Mouse (Mus musculus) limb, embryonic 15.5 days (tissue): ENCODE measurements around the gene Zfp648. TPM values are rescaled to one million over a fixed set of nuclear protein-coding genes. Genes with fewer than 3 reads are reported as not detected.

Experiments
- ATAC-seq: fragments of 200-750 bp; cut with Nextera tagmentation; 2 replicates; pipeline ENCODE4 v1.8.0; 2017; ENCODE audit warnings: low read depth, moderate TSS enrichment; ENCODE audit not compliant: insufficient number of reproducible peaks, low FRiP score, low TSS enrichment
- H3K27ac ChIP-seq: fragments of 300-500 bp; sonication (generic); 2 replicates; pipeline ENCODE4 v1.5.1; 2015; ENCODE audit warnings: moderate library complexity, mild to moderate bottlenecking, inconsistent platforms
- H3K27me3 ChIP-seq: fragments of 300-500 bp; sonication (generic); 2 replicates; pipeline ENCODE4 v1.6.1; 2015; ENCODE audit warnings: inconsistent platforms
- H3K36me3 ChIP-seq: fragments of 300-500 bp; sonication (generic); 2 replicates; pipeline ENCODE4 v1.6.1; 2015; ENCODE audit warnings: inconsistent platforms
- H3K4me1 ChIP-seq: fragments of 300-500 bp; sonication (generic); 2 replicates; pipeline ENCODE4 v1.6.1; 2015; ENCODE audit warnings: inconsistent platforms
- H3K4me2 ChIP-seq: fragments of 300-500 bp; sonication (generic); 2 replicates; pipeline ENCODE4 v1.6.1; 2015; ENCODE audit warnings: mild to moderate bottlenecking, inconsistent platforms
- H3K4me3 ChIP-seq: fragments of 300-500 bp; sonication (generic); 2 replicates; pipeline ENCODE4 v1.5.1; 2015; ENCODE audit warnings: mild to moderate bottlenecking, inconsistent platforms
- H3K9ac ChIP-seq: fragments of 300-500 bp; sonication (generic); 2 replicates; pipeline ENCODE4 v1.6.1; 2015; ENCODE audit warnings: inconsistent platforms
- H3K9me3 ChIP-seq: fragments of 300-500 bp; sonication (generic); 2 replicates; pipeline ENCODE4 v1.6.1; 2016; ENCODE audit warnings: inconsistent platforms
- WGBS: fragments of 180-500 bp; shearing (Covaris S2); methylation state at CpG from one replicate; pipeline ENCODE4 v1.1.7; 2015; 5-methylcytosine and 5-hydroxymethylcytosine counted together
- polyA plus RNA-seq: library from polyadenylated mRNA; unstranded; fragments of >200 nt; fragmentation: Nextera tagmentation; extraction: Ambion mirVana; gene quantifications from 2 replicates; pipeline ENCODE4 v1.2.1, GENCODE M21; 2015

The Zfp648 gene
- polyA plus RNA-seq, 1 experiment from 2014 or later = 1.5 TPM

DNA sequence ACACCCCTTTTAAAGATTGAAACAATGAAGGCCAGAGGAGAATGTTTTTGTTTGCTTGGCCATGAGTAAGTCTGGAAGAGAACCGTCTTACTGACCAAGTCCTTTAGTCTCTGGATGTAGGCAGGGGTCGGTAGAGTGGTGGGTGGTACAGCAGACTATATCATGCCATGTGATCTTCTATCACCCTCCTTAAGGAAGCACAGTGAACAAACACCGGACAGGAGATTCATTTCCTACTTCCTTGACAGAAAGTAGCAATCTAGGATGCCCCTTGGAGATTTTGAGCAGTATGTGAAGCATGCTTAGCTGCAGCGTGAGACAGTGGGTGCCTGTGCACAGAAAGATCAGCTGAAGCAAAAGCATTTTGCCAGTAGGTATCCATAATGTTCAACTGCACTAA lies 31.6 kb downstream of the Zfp648 start:
- H3K4me2 ChIP-seq = no peak overlapping the region
- H3K4me3 ChIP-seq = no peak overlapping the region
- no peaks in the 10 kb centered on the region for H3K9me3 ChIP-seq
- no peak overlapping the region for H3K9ac ChIP-seq
- WGBS = 85% methylated on average over 4 of the region's 4 CpGs
- no peaks in the 10 kb centered on the region for H3K27me3 ChIP-seq
- H3K27ac ChIP-seq = no peak overlapping the region
- ATAC-seq = no peak
- no peaks in the 10 kb centered on the region for H3K36me3 ChIP-seq
- H3K4me1 ChIP-seq = no peaks in the 10 kb centered on the region

DNA sequence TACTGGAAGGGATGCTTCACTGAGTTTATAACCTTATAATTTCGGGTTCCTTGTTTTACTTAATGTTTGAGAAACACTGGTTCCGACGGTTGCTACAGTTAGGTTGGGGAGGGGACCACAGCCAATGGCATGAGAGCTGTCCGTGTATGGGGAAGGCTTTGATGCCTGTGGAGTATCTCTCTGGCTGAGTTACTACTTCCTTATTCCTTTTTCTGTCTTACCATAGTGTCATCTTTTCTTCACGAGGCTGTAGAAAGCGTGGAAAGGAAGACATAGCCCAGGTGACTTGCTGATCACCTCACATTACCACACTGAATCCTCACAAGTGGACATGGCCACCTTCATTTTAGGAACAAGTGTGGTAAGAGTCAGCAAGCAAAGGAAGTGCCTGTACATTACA lies 32.0 kb downstream of the Zfp648 start:
- H3K4me3 ChIP-seq = no peak overlapping the region
- H3K27me3 ChIP-seq = no peaks in the 10 kb centered on the region
- no peaks in the 10 kb centered on the region for H3K36me3 ChIP-seq
- no peak overlapping the region for H3K4me2 ChIP-seq
- H3K9me3 ChIP-seq = no peaks in the 10 kb centered on the region
- no peak overlapping the region for H3K9ac ChIP-seq
- H3K27ac ChIP-seq = no peak overlapping the region
- H3K4me1 ChIP-seq = no peaks in the 10 kb centered on the region
- ATAC-seq = no peak
- WGBS = 67% methylated on average over 6 of the region's 6 CpGs

DNA sequence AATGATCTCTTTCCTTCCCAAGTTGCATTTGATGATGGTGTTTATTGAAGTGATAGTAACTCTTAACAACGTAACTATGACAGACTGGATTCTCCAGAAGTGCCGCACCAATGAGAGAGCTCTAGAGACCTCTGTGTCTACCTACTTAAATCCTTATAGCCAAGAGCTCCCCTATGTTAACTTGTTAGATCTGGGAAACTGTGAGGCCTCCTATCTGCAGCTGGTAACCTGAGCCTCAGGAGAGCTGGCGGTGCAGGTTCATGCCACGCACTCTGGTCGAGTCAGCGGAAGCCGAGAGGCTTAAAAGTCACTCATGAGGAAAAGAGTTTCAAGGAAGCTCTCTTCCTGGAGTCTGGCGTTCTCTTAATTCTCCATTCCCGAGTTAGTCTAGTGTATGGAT lies 33.8 kb downstream of the Zfp648 start:
- ATAC-seq = no peak
- Histone ChIP-seq H3K4me3 (no peak overlapping the region), H3K9ac (no peak overlapping the region), H3K36me3 (no peaks in the 10 kb centered on the region), H3K4me2 (no peak overlapping the region), H3K27me3 (no peaks in the 10 kb centered on the region), H3K27ac (no peak overlapping the region), H3K9me3 (no peaks in the 10 kb centered on the region), H3K4me1 (no peaks in the 10 kb centered on the region)
- 75% methylated on average over 9 of the region's 9 CpGs for WGBS

DNA sequence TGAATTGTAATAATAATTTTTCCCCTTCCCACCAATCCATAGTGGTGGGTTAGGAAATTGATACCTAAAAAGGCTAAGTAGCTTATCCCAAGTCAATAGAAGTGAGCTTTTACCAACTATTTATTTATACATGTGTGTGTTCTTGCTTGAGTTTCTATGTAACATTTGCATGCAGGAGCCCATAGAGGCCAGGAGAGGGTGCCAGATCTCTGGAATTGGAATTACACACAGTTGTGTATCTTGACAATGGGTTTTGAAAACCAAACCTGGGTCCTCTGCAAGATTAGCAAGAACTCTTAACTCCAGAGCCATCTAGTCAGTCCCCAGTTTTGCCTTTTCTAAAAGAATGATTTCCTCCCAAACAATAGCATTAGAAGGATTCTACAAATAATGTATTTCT lies 37.9 kb downstream of the Zfp648 start:
- H3K4me2 ChIP-seq = no peak overlapping the region
- H3K9me3 ChIP-seq = no peaks in the 10 kb centered on the region
- no peaks in the 10 kb centered on the region for H3K36me3 ChIP-seq
- H3K4me3 ChIP-seq = no peak overlapping the region
- no peak overlapping the region for H3K9ac ChIP-seq
- no peaks in the 10 kb centered on the region for H3K27me3 ChIP-seq
- ATAC-seq = no peak
- H3K4me1 ChIP-seq = no peaks in the 10 kb centered on the region
- H3K27ac ChIP-seq = no peak overlapping the region

DNA sequence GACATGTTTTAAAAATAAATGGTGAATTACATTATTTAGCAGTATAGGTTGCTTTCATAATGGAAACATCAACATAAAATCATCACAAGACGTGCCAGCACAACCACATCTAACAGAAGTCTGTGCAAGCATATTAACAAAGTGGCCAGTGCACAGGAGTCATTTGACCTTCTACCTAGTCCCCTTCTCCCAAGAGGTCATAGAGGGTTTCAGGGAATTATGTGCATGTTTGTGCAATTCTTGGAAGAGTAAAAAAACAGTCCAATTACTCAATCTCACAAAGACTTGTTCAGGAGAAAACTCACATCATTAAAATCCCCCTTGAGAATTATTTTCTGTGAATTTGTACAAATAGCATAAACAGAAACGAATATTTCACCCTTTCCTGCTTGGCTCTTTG lies 50.2 kb downstream of the Zfp648 start:
- no peak overlapping the region for H3K27ac ChIP-seq
- H3K36me3 ChIP-seq = no peaks in the 10 kb centered on the region
- H3K4me1 ChIP-seq = no peaks in the 10 kb centered on the region
- WGBS = 69% methylated on average over 2 of the region's 2 CpGs
- H3K9ac ChIP-seq = no peak overlapping the region
- no peaks in the 10 kb centered on the region for H3K9me3 ChIP-seq
- H3K4me2 ChIP-seq = no peak overlapping the region
- H3K27me3 ChIP-seq = no peaks in the 10 kb centered on the region
- no peak for ATAC-seq
- no peak overlapping the region for H3K4me3 ChIP-seq

DNA sequence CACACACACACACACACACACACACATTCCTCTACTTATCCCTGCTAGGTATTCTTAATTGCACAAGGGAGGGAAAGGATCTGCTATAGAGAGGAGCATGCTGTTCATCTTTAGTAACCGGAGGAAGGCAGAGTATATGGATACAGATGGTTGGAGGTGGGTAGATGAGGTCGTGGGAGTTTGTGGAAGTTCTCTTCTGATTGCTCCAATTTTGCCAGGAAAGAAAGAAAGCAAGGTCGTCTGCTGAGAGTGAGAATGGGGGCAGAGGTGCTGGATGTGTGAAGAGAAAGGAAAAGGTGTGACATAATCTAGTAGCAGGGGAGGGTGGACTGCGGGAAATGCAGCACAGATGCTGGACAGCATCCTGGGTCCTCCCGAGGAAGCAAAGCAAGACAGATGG lies 51.8 kb downstream of the Zfp648 start:
- H3K27me3 ChIP-seq = no peaks in the 10 kb centered on the region

More for the DNA sequence above, 51.8 kb downstream of the Zfp648 start:
- Histone ChIP-seq H3K9ac (no peak overlapping the region), H3K9me3 (no peaks in the 10 kb centered on the region), H3K36me3 (no peaks in the 10 kb centered on the region), H3K4me2 (no peak overlapping the region), H3K4me1 (no peaks in the 10 kb centered on the region), H3K4me3 (no peak overlapping the region), H3K27ac (no peak overlapping the region)
- 57% methylated on average over 5 of the region's 5 CpGs for WGBS
- no peak for ATAC-seq
